Mouse (Mus musculus): ENCODE data around the gene Lrrtm4. TPM values are rescaled to one million over a fixed set of nuclear protein-coding genes. Genes with fewer than 3 reads are reported as not detected.

Lrrtm4 gene
- polyA plus RNA-seq (2014; fragmentation: Nextera tagmentation; extraction: Ambion mirVana), result 0.18 and 0.33 TPM in 2 replicates

GRCm38 (mm10) chr6:80018765-80019164, at the start of gene Lrrtm4:
TSS of gene Lrrtm4 (plus strand) at chr6:80018877.
- H3K9me3 ChIP-seq (ENCODE audit: low read depth, low read length), result no peaks in the 10 kb centered on the region
- no peaks in the 10 kb centered on the region for H3K27me3 ChIP-seq (ENCODE audit: insufficient read depth, low read length)
- peak within 1 kb of the TSS; percentile 66 for H3K4me2 ChIP-seq
- H3K36me3 ChIP-seq (ENCODE audit: insufficient read depth), result no peaks in the 10 kb centered on the region
- H3K27ac ChIP-seq (ENCODE audit: low read depth), result no peak within 1 kb of the TSS
- peak; percentile 41; the same call in 1 of the 2 replicates for ATAC-seq (ENCODE audit: insufficient read depth)
- TF ChIP-seq CTCF (IDR thresholded peaks at IDR 0.05; ENCODE audit: low read depth), result 0 out of 2 replicates have a peak, but pooled peaks have one; percentile 3
- no peaks in the 10 kb centered on the region for H3K4me1 ChIP-seq (ENCODE audit: insufficient read depth)
- H3K4me3 ChIP-seq (ENCODE audit: low read depth, low read length), result peak within 1 kb of the TSS; percentile 30
- DNase-seq, result peak; percentile 48
- WGBS, result 11% methylated on average over 6 of the region's 6 CpGs
- peak within 1 kb of the TSS; percentile 16; the same call in 1 of the 2 replicates for H3K9ac ChIP-seq

- peak; percentile 23 for DNase-seq
- Histone ChIP-seq H3K4me3 (ENCODE audit: low read depth, low read length) (peak overlapping the region; percentile 30), H3K4me1 (ENCODE audit: insufficient read depth) (no peaks in the 10 kb centered on the region), H3K4me2 (peak overlapping the region; percentile 66), H3K9me3 (ENCODE audit: low read depth, low read length) (no peaks in the 10 kb centered on the region), H3K36me3 (ENCODE audit: insufficient read depth) (no peaks in the 10 kb centered on the region), H3K9ac (peak overlapping the region; percentile 16; the same call in 1 of the 2 replicates), H3K27ac (ENCODE audit: low read depth) (no peak overlapping the region), H3K27me3 (ENCODE audit: insufficient read depth, low read length) (no peaks in the 10 kb centered on the region)
- ATAC-seq (ENCODE audit: insufficient read depth), result no peak
- no peak for TF ChIP-seq CTCF (IDR thresholded peaks at IDR 0.05; ENCODE audit: low read depth)
- WGBS, result 4% methylated on average over 14 of the region's 14 CpGs
Observed at GRCm38 (mm10) chr6:80019189-80019860, 648 bp downstream of the Lrrtm4 start.

- no peaks in the 10 kb centered on the region for H3K9me3 ChIP-seq (ENCODE audit: low read depth, low read length)
- WGBS, result 9% methylated on average over 10 of the region's 10 CpGs
Observed at GRCm38 (mm10) chr6:80019861-80020230, 1.2 kb downstream of the Lrrtm4 start.

GRCm38 (mm10) chr6:80056849-80057248, 38.2 kb downstream of the Lrrtm4 start:
- no peaks in the 10 kb centered on the region for H3K36me3 ChIP-seq (ENCODE audit: insufficient read depth)
- no peaks in the 10 kb centered on the region for H3K4me1 ChIP-seq (ENCODE audit: insufficient read depth)
- no peak overlapping the region for H3K27ac ChIP-seq (ENCODE audit: low read depth)
- H3K9ac ChIP-seq, result no peak overlapping the region
- no peaks in the 10 kb centered on the region for H3K9me3 ChIP-seq (ENCODE audit: low read depth, low read length)
- no peak for TF ChIP-seq CTCF (IDR thresholded peaks at IDR 0.05; ENCODE audit: low read depth)
- no peak for DNase-seq
- no peak for ATAC-seq (ENCODE audit: insufficient read depth)
- H3K27me3 ChIP-seq (ENCODE audit: insufficient read depth, low read length), result no peaks in the 10 kb centered on the region
- H3K4me3 ChIP-seq (ENCODE audit: low read depth, low read length), result no peak overlapping the region
- H3K4me2 ChIP-seq, result no peak overlapping the region

More at GRCm38 (mm10) chr6:80019861-80020230, 1.2 kb downstream of the Lrrtm4 start:
- H3K27ac ChIP-seq (ENCODE audit: low read depth), result no peak overlapping the region
- H3K36me3 ChIP-seq (ENCODE audit: insufficient read depth), result no peaks in the 10 kb centered on the region
- H3K9ac ChIP-seq, result peak overlapping the region; percentile 16; the same call in 1 of the 2 replicates
- H3K4me2 ChIP-seq, result peak overlapping the region; percentile 66
- H3K27me3 ChIP-seq (ENCODE audit: insufficient read depth, low read length), result no peaks in the 10 kb centered on the region
- TF ChIP-seq CTCF (IDR thresholded peaks at IDR 0.05; ENCODE audit: low read depth), result no peak
- DNase-seq (no peak), ATAC-seq (ENCODE audit: insufficient read depth) (no peak)
- peak overlapping the region; percentile 30 for H3K4me3 ChIP-seq (ENCODE audit: low read depth, low read length)
- H3K4me1 ChIP-seq (ENCODE audit: insufficient read depth), result no peaks in the 10 kb centered on the region

- Histone ChIP-seq H3K27me3 (ENCODE audit: insufficient read depth, low read length) (no peaks in the 10 kb centered on the region), H3K36me3 (ENCODE audit: insufficient read depth) (no peaks in the 10 kb centered on the region), H3K4me3 (ENCODE audit: low read depth, low read length) (no peak overlapping the region), H3K4me2 (no peak overlapping the region), H3K9me3 (ENCODE audit: low read depth, low read length) (no peaks in the 10 kb centered on the region), H3K4me1 (ENCODE audit: insufficient read depth) (no peaks in the 10 kb centered on the region), H3K9ac (no peak overlapping the region), H3K27ac (ENCODE audit: low read depth) (no peak overlapping the region)
- no peak for TF ChIP-seq CTCF (IDR thresholded peaks at IDR 0.05; ENCODE audit: low read depth)
- 85% methylated on average over 2 of the region's 2 CpGs for WGBS
- ATAC-seq (ENCODE audit: insufficient read depth) (no peak), DNase-seq (no peak)
Observed at GRCm38 (mm10) chr6:80078001-80078400, 59.3 kb downstream of the Lrrtm4 start.

- no peak for ATAC-seq (ENCODE audit: insufficient read depth)
- Histone ChIP-seq H3K4me1 (ENCODE audit: insufficient read depth) (no peaks in the 10 kb centered on the region), H3K4me3 (ENCODE audit: low read depth, low read length) (no peak overlapping the region), H3K27ac (ENCODE audit: low read depth) (no peak overlapping the region), H3K27me3 (ENCODE audit: insufficient read depth, low read length) (no peaks in the 10 kb centered on the region), H3K9me3 (ENCODE audit: low read depth, low read length) (no peaks in the 10 kb centered on the region), H3K9ac (no peak overlapping the region), H3K36me3 (ENCODE audit: insufficient read depth) (no peaks in the 10 kb centered on the region), H3K4me2 (no peak overlapping the region)
- DNase-seq, result no peak
- 79% methylated on average over 6 of the region's 6 CpGs for WGBS
- no peak for TF ChIP-seq CTCF (IDR thresholded peaks at IDR 0.05; ENCODE audit: low read depth)
Observed at GRCm38 (mm10) chr6:80079290-80079689, 60.6 kb downstream of the Lrrtm4 start.

- ATAC-seq (ENCODE audit: insufficient read depth), result no peak
Observed at GRCm38 (mm10) chr6:80094909-80095308, 76.2 kb downstream of the Lrrtm4 start.

More at GRCm38 (mm10) chr6:80094909-80095308, 76.2 kb downstream of the Lrrtm4 start:
- no peaks in the 10 kb centered on the region for H3K9me3 ChIP-seq (ENCODE audit: low read depth, low read length)
- no peak overlapping the region for H3K27ac ChIP-seq (ENCODE audit: low read depth)
- no peak for DNase-seq
- no peaks in the 10 kb centered on the region for H3K27me3 ChIP-seq (ENCODE audit: insufficient read depth, low read length)
- no peaks in the 10 kb centered on the region for H3K36me3 ChIP-seq (ENCODE audit: insufficient read depth)
- no peak overlapping the region for H3K9ac ChIP-seq
- TF ChIP-seq CTCF (IDR thresholded peaks at IDR 0.05; ENCODE audit: low read depth), result no peak
- H3K4me2 ChIP-seq, result no peak overlapping the region
- no peak overlapping the region for H3K4me3 ChIP-seq (ENCODE audit: low read depth, low read length)
- WGBS, result 77% methylated on average over 4 of the region's 4 CpGs
- H3K4me1 ChIP-seq (ENCODE audit: insufficient read depth), result no peaks in the 10 kb centered on the region

All from lung, embryonic 14.5 days (tissue).